Mouse (Mus musculus): ENCODE results near the gene Ormdl2. TPM values are rescaled to one million over a fixed set of nuclear protein-coding genes. Genes with fewer than 3 reads are reported as not detected.

Ormdl2 gene
- polyA plus RNA-seq, 1 experiment from 2014 or later: 70.6 TPM

GRCm38 (mm10) chr10:128773685-128774084 lies 47.8 kb downstream of the Ormdl2 start:
- no peak overlapping the region for H3K9ac ChIP-seq (ENCODE audit: low read length)

GRCm38 (mm10) chr10:128772895-128773294 lies 48.5 kb downstream of the Ormdl2 start:
- DNase-seq (ENCODE audit: low spot score, missing footprints): no peak

More at GRCm38 (mm10) chr10:128773685-128774084, 47.8 kb downstream of the Ormdl2 start:
- Histone ChIP-seq H3K4me1 (ENCODE audit: control insufficient read depth, insufficient read depth, low read length) (no peaks in the 10 kb centered on the region), H3K4me3 (ENCODE audit: low read depth, low read length) (no peak overlapping the region), H3K4me2 (no peak overlapping the region), H3K36me3 (ENCODE audit: control insufficient read depth, insufficient read depth, low read length) (no peaks in the 10 kb centered on the region), H3K9me3 (ENCODE audit: control insufficient read depth, low read length) (no peaks in the 10 kb centered on the region), H3K27me3 (ENCODE audit: control insufficient read depth, insufficient read depth, low read length) (no peaks in the 10 kb centered on the region), H3K27ac (ENCODE audit: low read depth, low read length) (no peak overlapping the region)
- no peak for ATAC-seq (ENCODE audit: low FRiP score)
- WGBS: 31% methylated on average over 5 of the region's 5 CpGs
- DNase-seq (ENCODE audit: low spot score, missing footprints): no peak

More at GRCm38 (mm10) chr10:128772895-128773294, 48.5 kb downstream of the Ormdl2 start:
- no peak overlapping the region for H3K4me3 ChIP-seq (ENCODE audit: low read depth, low read length)
- WGBS: 88% methylated on average over 2 of the region's 2 CpGs
- no peak for ATAC-seq (ENCODE audit: low FRiP score)
- H3K36me3 ChIP-seq (ENCODE audit: control insufficient read depth, insufficient read depth, low read length): no peaks in the 10 kb centered on the region
- no peaks in the 10 kb centered on the region for H3K4me1 ChIP-seq (ENCODE audit: control insufficient read depth, insufficient read depth, low read length)
- no peaks in the 10 kb centered on the region for H3K9me3 ChIP-seq (ENCODE audit: control insufficient read depth, low read length)
- no peak overlapping the region for H3K9ac ChIP-seq (ENCODE audit: low read length)
- H3K27me3 ChIP-seq (ENCODE audit: control insufficient read depth, insufficient read depth, low read length): no peaks in the 10 kb centered on the region
- no peak overlapping the region for H3K4me2 ChIP-seq
- H3K27ac ChIP-seq (ENCODE audit: low read depth, low read length): no peak overlapping the region

Other genes starting within 250 kb of the Ormdl2 start
- gene Erbb3, start 232.0 kb downstream of the Ormdl2 start, polyA plus RNA-seq (2014; fragmentation: Nextera tagmentation; extraction: Ambion mirVana): 0.49 and 0.77 TPM in 2 replicates
- gene Rps26, start 194.9 kb downstream of the Ormdl2 start, polyA plus RNA-seq (2014; fragmentation: Nextera tagmentation; extraction: Ambion mirVana): 588 and 638 TPM in 2 replicates
- gene Ikzf4, start 175.7 kb downstream of the Ormdl2 start, polyA plus RNA-seq (2014; fragmentation: Nextera tagmentation; extraction: Ambion mirVana): 3.8 and 4.2 TPM in 2 replicates
- 12.5 and 12.7 TPM in 2 replicates for gene Suox, start 147.6 kb downstream of the Ormdl2 start, polyA plus RNA-seq (2014; fragmentation: Nextera tagmentation; extraction: Ambion mirVana)
- gene Rab5b, start 125.4 kb downstream of the Ormdl2 start, polyA plus RNA-seq (2014; fragmentation: Nextera tagmentation; extraction: Ambion mirVana): 80.1 and 82.6 TPM in 2 replicates
- gene Pmel, start 117.5 kb downstream of the Ormdl2 start, polyA plus RNA-seq (2014; fragmentation: Nextera tagmentation; extraction: Ambion mirVana): 2.2 and 3.1 TPM in 2 replicates
- 98.9 and 99.1 TPM in 2 replicates for gene Cdk2, start 116.6 kb downstream of the Ormdl2 start, polyA plus RNA-seq (2014; fragmentation: Nextera tagmentation; extraction: Ambion mirVana)
- 5.4 and 5.7 TPM in 2 replicates for gene Dgka, start 76.8 kb downstream of the Ormdl2 start, polyA plus RNA-seq (2014; fragmentation: Nextera tagmentation; extraction: Ambion mirVana)
- 43.5 and 48.1 TPM in 2 replicates for gene Pym1, start 73.8 kb downstream of the Ormdl2 start, polyA plus RNA-seq (2014; fragmentation: Nextera tagmentation; extraction: Ambion mirVana)
- 0.26 and 0.33 TPM in 2 replicates for gene Mmp19, start 30.7 kb downstream of the Ormdl2 start, polyA plus RNA-seq (2014; fragmentation: Nextera tagmentation; extraction: Ambion mirVana)
- 36.3 and 40.3 TPM in 2 replicates for gene Dnajc14, start 17.6 kb downstream of the Ormdl2 start, polyA plus RNA-seq (2014; fragmentation: Nextera tagmentation; extraction: Ambion mirVana)
- gene Tmem198b, start 17.3 kb downstream of the Ormdl2 start, polyA plus RNA-seq (2014; fragmentation: Nextera tagmentation; extraction: Ambion mirVana): 17.4 and 18.6 TPM in 2 replicates
- 279 and 283 TPM in 2 replicates for gene Sarnp, start 4.3 kb downstream of the Ormdl2 start, polyA plus RNA-seq (2014; fragmentation: Nextera tagmentation; extraction: Ambion mirVana)
- 10.0 and 10.2 TPM in 2 replicates for gene Gdf11, start 70.1 kb upstream of the Ormdl2 start, polyA plus RNA-seq (2014; fragmentation: Nextera tagmentation; extraction: Ambion mirVana)
- gene Cd63, start 79.3 kb upstream of the Ormdl2 start, polyA plus RNA-seq (2014; fragmentation: Nextera tagmentation; extraction: Ambion mirVana): 168 and 177 TPM in 2 replicates
- gene Rdh5, start 101.2 kb upstream of the Ormdl2 start, polyA plus RNA-seq (2014; fragmentation: Nextera tagmentation; extraction: Ambion mirVana): 11.3 TPM in 2 replicates
- 242 and 271 TPM in 2 replicates for gene Bloc1s1, start 102.4 kb upstream of the Ormdl2 start, polyA plus RNA-seq (2014; fragmentation: Nextera tagmentation; extraction: Ambion mirVana)
- 1.6 and 1.7 TPM in 2 replicates for gene Itga7, start 112.2 kb upstream of the Ormdl2 start, polyA plus RNA-seq (2014; fragmentation: Nextera tagmentation; extraction: Ambion mirVana)
- gene Mettl7b, start 139.3 kb upstream of the Ormdl2 start, polyA plus RNA-seq (2014; fragmentation: Nextera tagmentation; extraction: Ambion mirVana): not detected in 2 replicates
- gene Olfr9, start 167.8 kb upstream of the Ormdl2 start, polyA plus RNA-seq (2014; fragmentation: Nextera tagmentation; extraction: Ambion mirVana): not detected in 2 replicates
- not detected in 2 replicates for gene Olfr763, start 189.1 kb upstream of the Ormdl2 start, polyA plus RNA-seq (2014; fragmentation: Nextera tagmentation; extraction: Ambion mirVana)
- not detected in 2 replicates for gene Olfr764-ps1, start 218.3 kb upstream of the Ormdl2 start, polyA plus RNA-seq (2014; fragmentation: Nextera tagmentation; extraction: Ambion mirVana)
- not detected in 2 replicates for gene Olfr765, start 228.4 kb upstream of the Ormdl2 start, polyA plus RNA-seq (2014; fragmentation: Nextera tagmentation; extraction: Ambion mirVana)
- not detected in 2 replicates for gene Olfr766-ps1, start 247.3 kb upstream of the Ormdl2 start, polyA plus RNA-seq (2014; fragmentation: Nextera tagmentation; extraction: Ambion mirVana)